Mouse (Mus musculus): ENCODE measurements around the gene Frmd5.

DNA sequence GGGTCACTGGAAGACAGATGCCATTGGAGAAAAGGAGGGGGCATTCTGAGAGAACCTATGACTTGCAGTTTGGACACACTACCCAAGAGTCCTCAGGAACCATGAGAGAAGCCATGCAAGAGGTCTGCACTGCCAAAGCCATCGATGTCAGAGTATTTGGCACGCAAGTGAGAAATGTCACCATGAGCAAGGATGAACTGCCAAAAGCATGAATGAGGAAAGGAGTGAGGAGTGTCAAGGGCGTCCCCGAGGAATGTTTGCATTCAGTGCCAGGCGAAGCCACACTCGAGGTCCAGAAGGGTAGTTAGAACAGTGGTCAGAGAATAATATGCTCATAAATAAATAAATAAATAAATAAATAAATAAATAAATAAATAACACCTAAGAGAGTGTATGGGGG lies 150.9 kb downstream of the Frmd5 start:
- TF ChIP-seq CTCF (IDR thresholded peaks at IDR 0.05) (no peak), EP300 (IDR thresholded peaks at IDR 0.05) (no peak)
